Mouse (Mus musculus) midbrain, embryonic 12.5 days (tissue): Measurements from ENCODE around the gene Tspan17. TPM values are rescaled to one million over a fixed set of nuclear protein-coding genes. Genes with fewer than 3 reads are reported as not detected.

Source experiments
- ATAC-seq: fragments of 200-750 bp; cut with Nextera tagmentation; 2 replicates; pipeline ENCODE4 v1.8.0; 2017; ENCODE audit warnings: low read depth, moderate TSS enrichment, moderate library complexity; ENCODE audit not compliant: low FRiP score
- H3K27ac ChIP-seq: fragments of 300-500 bp; sonication (generic); replicated peaks from 2 replicates; pipeline ENCODE4 v1.5.1; 2016; ENCODE audit warnings: mild to moderate bottlenecking
- H3K27me3 ChIP-seq: fragments of 300-500 bp; sonication (generic); 2 replicates; pipeline ENCODE4 v1.6.1; 2016; ENCODE audit warnings: mild to moderate bottlenecking
- H3K36me3 ChIP-seq: fragments of 300-500 bp; sonication (generic); 2 replicates; pipeline ENCODE4 v1.6.1; 2016
- H3K4me1 ChIP-seq: fragments of 300-500 bp; sonication (generic); 2 replicates; pipeline ENCODE4 v1.6.1; 2016
- H3K4me2 ChIP-seq: fragments of 300-500 bp; sonication (generic); replicated peaks from 2 replicates; pipeline ENCODE4 v1.6.1; 2016; ENCODE audit warnings: mild to moderate bottlenecking, moderate library complexity
- H3K4me3 ChIP-seq: fragments of 300-500 bp; sonication (generic); 2 replicates; pipeline ENCODE4 v1.5.1; 2016; ENCODE audit warnings: mild to moderate bottlenecking
- H3K9ac ChIP-seq: fragments of 300-500 bp; sonication (generic); replicated peaks from 2 replicates; pipeline ENCODE4 v1.6.1; 2016; ENCODE audit warnings: mild to moderate bottlenecking, moderate library complexity
- H3K9me3 ChIP-seq: fragments of 300-500 bp; sonication (generic); 2 replicates; pipeline ENCODE4 v1.6.1; 2016; ENCODE audit warnings: mild to moderate bottlenecking
- WGBS: fragments of 180-500 bp; shearing (Covaris S2); methylation state at CpG from one replicate; pipeline ENCODE4 v1.1.7; 2016; 5-methylcytosine and 5-hydroxymethylcytosine counted together
- polyA plus RNA-seq: library from polyadenylated mRNA; unstranded; fragments of >200 nt; fragmentation: Nextera tagmentation; extraction: Ambion mirVana; gene quantifications from 2 replicates; pipeline ENCODE4 v1.2.1, GENCODE M21; 2016

Gene Tspan17
- polyA plus RNA-seq, 1 experiment from 2014 or later: 25.7 TPM

DNA sequence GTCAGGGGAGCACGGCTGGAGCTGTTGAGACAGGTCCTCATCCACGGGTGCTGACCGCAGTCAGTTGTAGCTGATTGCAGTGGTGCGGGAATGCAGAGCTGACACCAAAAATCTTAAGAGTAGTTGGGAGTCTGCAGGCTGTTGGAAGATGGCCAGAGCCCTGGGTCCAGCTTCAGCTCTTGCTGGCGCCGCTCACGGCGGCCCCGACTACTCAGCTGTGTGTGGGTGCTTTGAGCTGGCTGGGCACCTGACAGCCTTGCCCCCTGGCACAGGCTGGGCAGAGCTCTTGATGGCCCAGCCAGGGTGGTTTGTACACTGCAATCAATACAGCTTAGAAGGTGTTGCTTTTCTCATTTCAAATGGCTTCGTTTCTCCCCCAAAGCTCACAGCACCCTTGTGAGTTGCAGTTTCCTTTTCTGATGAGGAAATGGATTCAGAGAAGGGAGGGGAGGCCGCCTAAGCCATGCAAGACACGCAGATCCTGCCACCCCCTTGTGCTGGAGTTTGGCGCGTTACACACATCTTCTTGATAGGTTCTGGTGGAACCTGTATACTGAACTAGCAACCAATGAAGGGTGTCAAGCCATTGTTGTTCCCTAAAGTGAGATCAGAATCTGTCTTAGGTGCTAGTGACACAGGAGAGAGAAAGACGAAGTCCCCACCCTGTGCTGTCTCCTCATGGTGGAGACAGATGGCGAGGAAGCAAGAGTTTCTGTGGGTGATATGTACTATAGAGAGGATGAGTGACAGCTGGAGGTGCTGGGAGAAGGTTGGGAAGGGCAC lies 8.9 kb downstream of the Tspan17 start:
- no peak for ATAC-seq
- Histone ChIP-seq H3K9ac (no peak overlapping the region), H3K4me3 (no peak overlapping the region), H3K27me3 (peaks cover 58% of the 10 kb centered on the region), H3K4me2 (no peak overlapping the region), H3K4me1 (peaks cover 3% of the 10 kb centered on the region; the same call in 1 of the 2 replicates), H3K9me3 (no peaks in the 10 kb centered on the region), H3K27ac (no peak overlapping the region), H3K36me3 (no peaks in the 10 kb centered on the region)
- 85% methylated on average over 16 of the region's 16 CpGs for WGBS

DNA sequence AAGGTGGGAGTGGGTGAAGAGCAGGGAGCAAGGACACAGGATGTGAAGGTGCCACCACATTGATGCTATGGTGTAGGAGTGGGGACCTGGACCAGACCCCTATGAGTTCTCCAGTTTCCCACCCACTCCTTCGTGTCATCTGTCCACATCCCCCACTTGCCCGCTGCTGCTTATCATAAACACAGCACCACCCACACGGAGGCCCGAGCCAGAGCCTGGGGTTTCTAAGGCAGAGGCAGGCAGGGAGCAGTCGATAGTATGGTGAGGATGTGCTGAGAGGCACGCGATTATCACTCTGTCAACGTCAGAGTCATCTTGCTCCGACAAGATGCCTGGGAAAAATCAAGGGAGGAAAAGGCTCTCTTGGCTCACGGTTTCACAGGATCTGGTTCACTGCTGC lies 9.6 kb downstream of the Tspan17 start:
- 85% methylated on average over 10 of the region's 10 CpGs for WGBS
- Histone ChIP-seq H3K27me3 (peaks cover 53% of the 10 kb centered on the region), H3K9me3 (no peaks in the 10 kb centered on the region), H3K36me3 (no peaks in the 10 kb centered on the region), H3K4me1 (peaks cover 3% of the 10 kb centered on the region; the same call in 1 of the 2 replicates), H3K27ac (no peak overlapping the region), H3K4me2 (no peak overlapping the region), H3K4me3 (no peak overlapping the region), H3K9ac (no peak overlapping the region)
- no peak for ATAC-seq

DNA sequence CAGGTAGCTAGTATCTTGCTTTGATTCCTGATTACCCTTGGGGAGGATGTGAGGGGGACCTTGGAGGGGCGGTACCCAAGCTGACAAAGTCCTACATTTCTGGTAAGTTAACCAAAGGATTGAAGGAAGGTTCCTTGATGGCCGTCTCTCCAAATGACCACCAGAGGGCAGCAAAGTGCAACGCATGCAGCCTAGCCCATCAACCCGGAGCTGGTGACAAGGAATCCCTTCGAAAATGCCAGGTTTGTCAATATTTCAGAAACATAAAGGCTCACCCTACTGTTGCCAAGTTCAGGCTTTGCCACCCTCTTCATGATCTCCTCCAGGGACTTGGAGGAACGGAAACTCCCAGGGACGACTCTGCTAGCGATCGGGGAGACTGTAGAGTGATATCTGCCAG lies 10.5 kb downstream of the Tspan17 start:
- Histone ChIP-seq H3K27me3 (peaks cover 53% of the 10 kb centered on the region), H3K9me3 (no peaks in the 10 kb centered on the region)

DNA sequence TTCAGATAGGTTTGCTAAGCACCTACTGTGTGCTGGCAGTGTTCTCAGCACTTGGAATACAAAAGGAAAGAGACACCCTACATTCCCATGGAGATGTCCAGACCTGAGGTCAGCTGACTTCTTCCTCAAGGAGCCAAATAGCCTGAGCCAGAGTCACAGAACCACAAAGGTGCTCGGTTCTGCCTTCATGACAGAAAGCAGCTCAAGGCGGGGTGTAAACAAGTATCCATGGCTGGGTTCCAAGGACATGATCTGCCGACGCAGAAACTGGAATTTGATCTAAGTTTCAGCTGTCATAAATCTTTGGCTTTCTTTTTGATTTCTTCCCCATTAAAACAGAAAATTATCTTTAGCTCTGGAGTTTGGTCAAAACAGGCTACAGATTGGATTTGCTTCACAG lies 11.0 kb downstream of the Tspan17 start:
- no peak overlapping the region for H3K9ac ChIP-seq
- H3K27ac ChIP-seq: no peak overlapping the region
- H3K4me3 ChIP-seq: no peak overlapping the region
- H3K9me3 ChIP-seq: no peaks in the 10 kb centered on the region
- H3K36me3 ChIP-seq: no peaks in the 10 kb centered on the region
- H3K4me2 ChIP-seq: no peak overlapping the region
- WGBS: 79% methylated on average over 4 of the region's 4 CpGs
- H3K27me3 ChIP-seq: peaks cover 53% of the 10 kb centered on the region
- H3K4me1 ChIP-seq: no peaks in the 10 kb centered on the region
- no peak for ATAC-seq

More for the DNA sequence above, 10.5 kb downstream of the Tspan17 start:
- WGBS: 26% methylated on average over 9 of the region's 9 CpGs
- no peaks in the 10 kb centered on the region for H3K36me3 ChIP-seq
- H3K27ac ChIP-seq: no peak overlapping the region
- no peak overlapping the region for H3K4me2 ChIP-seq
- ATAC-seq: no peak; the same call in 1 of the 2 replicates
- H3K4me3 ChIP-seq: no peak overlapping the region
- no peaks in the 10 kb centered on the region for H3K4me1 ChIP-seq
- no peak overlapping the region for H3K9ac ChIP-seq

DNA sequence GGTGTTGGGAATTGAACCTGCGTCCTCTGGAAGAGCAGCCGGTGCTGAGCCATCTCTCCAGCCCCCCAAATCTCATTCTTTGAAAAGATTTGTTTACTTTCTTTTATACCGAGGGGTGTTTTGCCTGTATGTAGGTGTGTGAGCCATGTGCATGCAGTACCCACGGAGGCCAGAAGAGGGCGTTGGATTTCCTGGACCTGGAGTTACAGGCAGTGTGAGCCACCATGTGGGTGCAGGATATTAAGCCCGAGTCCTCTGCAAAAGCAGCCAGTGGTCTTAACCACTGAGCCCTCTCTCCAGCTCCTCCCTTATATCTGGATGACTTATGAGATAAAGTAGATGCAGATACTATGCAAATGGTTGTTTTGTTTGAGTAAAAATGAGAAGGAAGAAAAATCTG lies 13.8 kb downstream of the Tspan17 start:
- 83% methylated on average over 6 of the region's 6 CpGs for WGBS
- Histone ChIP-seq H3K4me1 (peaks cover 9% of the 10 kb centered on the region), H3K36me3 (no peaks in the 10 kb centered on the region), H3K27ac (no peak overlapping the region), H3K4me3 (no peak overlapping the region), H3K9me3 (no peaks in the 10 kb centered on the region), H3K27me3 (peaks cover 48% of the 10 kb centered on the region), H3K4me2 (no peak overlapping the region), H3K9ac (no peak overlapping the region)
- no peak for ATAC-seq

GRCm38 (mm10) chr13:54805134-54805838 lies 16.1 kb downstream of the Tspan17 start:
- Histone ChIP-seq H3K4me2 (no peak overlapping the region), H3K9me3 (no peaks in the 10 kb centered on the region), H3K27ac (no peak overlapping the region), H3K27me3 (peaks cover 41% of the 10 kb centered on the region), H3K4me1 (peaks cover 9% of the 10 kb centered on the region), H3K36me3 (no peaks in the 10 kb centered on the region), H3K4me3 (no peak overlapping the region), H3K9ac (no peak overlapping the region; the same call in 1 of the 2 replicates)
- no peak for ATAC-seq
- WGBS: 43% methylated on average over 21 of the region's 21 CpGs

- no peaks in the 10 kb centered on the region for H3K36me3 ChIP-seq
- H3K4me1 ChIP-seq: peaks cover 9% of the 10 kb centered on the region
- peaks cover 38% of the 10 kb centered on the region for H3K27me3 ChIP-seq
- ATAC-seq: no peak
- no peak overlapping the region for H3K4me2 ChIP-seq
- WGBS: 26% methylated on average over 13 of the region's 13 CpGs
- no peak overlapping the region; the same call in 1 of the 2 replicates for H3K27ac ChIP-seq
- no peak overlapping the region; the same call in 1 of the 2 replicates for H3K9ac ChIP-seq
- H3K4me3 ChIP-seq: no peak overlapping the region
- no peaks in the 10 kb centered on the region for H3K9me3 ChIP-seq
Observed at GRCm38 (mm10) chr13:54806434-54806976, 17.3 kb downstream of the Tspan17 start.

GRCm38 (mm10) chr13:54808067-54808466 lies 18.9 kb downstream of the Tspan17 start:
- H3K9ac ChIP-seq: no peak overlapping the region
- no peaks in the 10 kb centered on the region for H3K36me3 ChIP-seq
- H3K4me2 ChIP-seq: no peak overlapping the region
- no peak overlapping the region for H3K4me3 ChIP-seq
- 75% methylated on average over 12 of the region's 12 CpGs for WGBS
- H3K4me1 ChIP-seq: peaks cover 9% of the 10 kb centered on the region
- H3K27ac ChIP-seq: no peak overlapping the region
- H3K9me3 ChIP-seq: no peaks in the 10 kb centered on the region
- H3K27me3 ChIP-seq: peaks cover 31% of the 10 kb centered on the region
- no peak for ATAC-seq

GRCm38 (mm10) chr13:54811476-54811875 lies 22.3 kb downstream of the Tspan17 start:
- Histone ChIP-seq H3K27me3 (peaks cover 9% of the 10 kb centered on the region), H3K4me2 (no peak overlapping the region), H3K27ac (no peak overlapping the region), H3K36me3 (no peaks in the 10 kb centered on the region), H3K4me3 (no peak overlapping the region), H3K4me1 (peaks cover 4% of the 10 kb centered on the region), H3K9ac (no peak overlapping the region), H3K9me3 (no peaks in the 10 kb centered on the region)
- ATAC-seq: no peak
- WGBS: 71% methylated on average over 7 of the region's 7 CpGs

GRCm38 (mm10) chr13:54813381-54813780 lies 24.2 kb downstream of the Tspan17 start:
- no peaks in the 10 kb centered on the region for H3K36me3 ChIP-seq
- peaks cover 3% of the 10 kb centered on the region; the same call in 1 of the 2 replicates for H3K4me1 ChIP-seq
- no peak overlapping the region for H3K9ac ChIP-seq
- ATAC-seq: no peak
- H3K27ac ChIP-seq: no peak overlapping the region
- no peaks in the 10 kb centered on the region for H3K9me3 ChIP-seq
- H3K27me3 ChIP-seq: peaks cover 2% of the 10 kb centered on the region; the same call in 1 of the 2 replicates
- H3K4me3 ChIP-seq: no peak overlapping the region
- no peak overlapping the region for H3K4me2 ChIP-seq
- 89% methylated on average over 9 of the region's 9 CpGs for WGBS

- ATAC-seq: 0 out of 2 replicates have a peak, but pooled peaks have one; percentile 47
- Histone ChIP-seq H3K27me3 (peaks cover 15% of the 10 kb centered on the region), H3K4me3 (no peak overlapping the region), H3K4me2 (peak overlapping the region; percentile 38), H3K4me1 (peaks cover 9% of the 10 kb centered on the region), H3K27ac (peak overlapping the region; percentile 69), H3K9me3 (no peaks in the 10 kb centered on the region), H3K9ac (no peak overlapping the region), H3K36me3 (no peaks in the 10 kb centered on the region)
- 11% methylated on average over 17 of the region's 17 CpGs for WGBS
Observed at GRCm38 (mm10) chr13:54818399-54819254, 29.4 kb downstream of the Tspan17 start.
